Mouse (Mus musculus) limb, embryonic 11.5 days (tissue): ENCODE data around the gene Kif19a. TPM values are rescaled to one million over a fixed set of nuclear protein-coding genes. Genes with fewer than 3 reads are reported as not detected.

Experiments
- ATAC-seq: fragments of 200-750 bp; cut with Nextera tagmentation; 2 replicates; pipeline ENCODE4 v1.8.0; 2017; ENCODE audit warnings: low read depth; ENCODE audit not compliant: insufficient number of reproducible peaks, low FRiP score, low TSS enrichment
- DNase-seq: peaks from one replicate; pipeline ENCODE4 v3.0.0-alpha.2; 2015; ENCODE audit warnings: low spot score
- H3K27ac ChIP-seq: fragments of 300-500 bp; sonication (generic); replicated peaks from 2 replicates; pipeline ENCODE4 v1.5.1; 2014; ENCODE audit warnings: low read depth, mild to moderate bottlenecking, low read length
- H3K27me3 ChIP-seq: fragments of 300-500 bp; sonication (generic); 2 replicates; pipeline ENCODE4 v1.6.1; 2014; ENCODE audit warnings: mild to moderate bottlenecking, low read length, mixed read lengths; ENCODE audit not compliant: control insufficient read depth, insufficient read depth
- H3K36me3 ChIP-seq: fragments of 300-500 bp; sonication (generic); 2 replicates; pipeline ENCODE4 v1.6.1; 2014; ENCODE audit warnings: mild to moderate bottlenecking, low read length, moderate library complexity, mixed read lengths; ENCODE audit not compliant: control insufficient read depth, insufficient read depth
- H3K4me1 ChIP-seq: fragments of 300-500 bp; sonication (generic); 2 replicates; pipeline ENCODE4 v1.6.1; 2014; ENCODE audit warnings: low read length, mixed read lengths; ENCODE audit not compliant: control insufficient read depth, insufficient read depth
- H3K4me2 ChIP-seq: fragments of 300-500 bp; sonication (generic); 2 replicates; pipeline ENCODE4 v1.6.1; 2014; ENCODE audit warnings: low read depth, mild to moderate bottlenecking, moderate library complexity; ENCODE audit not compliant: severe bottlenecking
- H3K4me3 ChIP-seq: fragments of 300-500 bp; sonication (generic); 2 replicates; pipeline ENCODE4 v1.5.1; 2014; ENCODE audit warnings: low read depth, low read length
- H3K9ac ChIP-seq: fragments of 300-500 bp; sonication (generic); 2 replicates; pipeline ENCODE4 v1.6.1; 2014; ENCODE audit warnings: mild to moderate bottlenecking, low read length
- H3K9me3 ChIP-seq: fragments of 300-500 bp; sonication (generic); 2 replicates; pipeline ENCODE4 v1.6.1; 2016; ENCODE audit warnings: low read length; ENCODE audit not compliant: control insufficient read depth
- WGBS: fragments of 180-500 bp; shearing (Covaris S2); extraction: QIAGEN DNeasy Blood & Tissue Kit; methylation state at CpG from one replicate; pipeline ENCODE4 v1.1.7; 2014; 5-methylcytosine and 5-hydroxymethylcytosine counted together
- polyA plus RNA-seq: library from polyadenylated mRNA; unstranded; fragments of >200 nt; fragmentation: Nextera tagmentation; extraction: Ambion mirVana; gene quantifications from 2 replicates; pipeline ENCODE4 v1.2.1, GENCODE M21; 2014

Gene Kif19a
- polyA plus RNA-seq, 1 experiment from 2014 or later: 0.15 TPM

DNA sequence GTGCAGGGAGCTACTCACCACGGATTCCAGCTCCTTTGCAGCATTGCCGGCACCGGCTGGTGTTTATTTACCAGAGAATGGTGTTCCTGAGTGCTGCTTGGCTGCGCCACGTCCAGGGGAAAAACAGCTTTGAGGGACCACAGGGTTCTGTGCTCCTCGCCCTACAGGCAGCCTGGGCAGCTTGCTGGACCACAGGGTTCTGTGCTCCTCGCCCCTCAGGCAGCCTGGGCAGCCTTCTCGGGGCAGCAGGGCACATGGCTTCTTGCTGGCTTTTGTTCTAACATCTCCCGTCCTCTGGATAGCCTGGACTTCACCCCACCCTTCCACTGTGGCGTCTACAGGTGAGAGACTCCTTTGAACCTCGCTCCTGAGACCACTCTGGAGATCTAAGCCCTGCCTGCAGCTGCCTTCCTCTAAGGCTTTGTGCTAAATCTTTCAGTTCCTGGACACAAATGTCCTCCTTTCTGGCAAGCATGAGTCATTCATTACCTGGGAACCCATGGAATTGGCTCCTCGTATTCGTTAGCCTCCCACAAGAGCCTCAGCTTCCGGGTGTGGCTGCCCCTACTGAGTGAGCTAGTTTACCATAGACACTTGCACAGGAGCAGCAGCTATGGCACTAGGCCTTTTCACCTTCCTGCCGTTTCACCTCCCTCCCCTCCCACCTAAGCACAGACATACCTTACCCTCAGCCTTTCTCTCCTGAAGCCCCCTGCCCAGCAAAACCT, 37.5 kb downstream of the Kif19a start:
- H3K27ac ChIP-seq: no peak overlapping the region
- 58% methylated on average over 15 of the region's 15 CpGs for WGBS
- H3K4me1 ChIP-seq: peaks cover 7% of the 10 kb centered on the region; the same call in 1 of the 2 replicates
- no peak for ATAC-seq
- no peaks in the 10 kb centered on the region for H3K27me3 ChIP-seq
- H3K9me3 ChIP-seq: no peaks in the 10 kb centered on the region
- DNase-seq: no peak
- 0 out of 2 replicates have a peak overlapping the region, but pooled peaks have one; percentile 22 for H3K9ac ChIP-seq
- no peak overlapping the region for H3K4me3 ChIP-seq
- no peak overlapping the region for H3K4me2 ChIP-seq
- no peaks in the 10 kb centered on the region for H3K36me3 ChIP-seq

- no peaks in the 10 kb centered on the region for H3K27me3 ChIP-seq
- H3K4me3 ChIP-seq: no peak overlapping the region
- no peak overlapping the region for H3K9ac ChIP-seq
- ATAC-seq (no peak), DNase-seq (no peak)
- no peaks in the 10 kb centered on the region for H3K36me3 ChIP-seq
- WGBS: 64% methylated on average over 8 of the region's 8 CpGs
- no peak overlapping the region for H3K4me2 ChIP-seq
- peaks cover 7% of the 10 kb centered on the region; the same call in 1 of the 2 replicates for H3K4me1 ChIP-seq
- H3K9me3 ChIP-seq: no peaks in the 10 kb centered on the region
- no peak overlapping the region for H3K27ac ChIP-seq
These were observed 38.8 kb downstream of the Kif19a start for GRCm38 (mm10) chr11:114803990-114804389.

GRCm38 (mm10) chr11:114807025-114807424, 41.8 kb downstream of the Kif19a start:
- Histone ChIP-seq H3K27ac (no peak overlapping the region), H3K4me3 (no peak overlapping the region), H3K4me1 (peaks cover 10% of the 10 kb centered on the region), H3K4me2 (no peak overlapping the region), H3K36me3 (no peaks in the 10 kb centered on the region), H3K9ac (no peak overlapping the region), H3K27me3 (no peaks in the 10 kb centered on the region), H3K9me3 (no peaks in the 10 kb centered on the region)
- DNase-seq (no peak), ATAC-seq (no peak)
- 73% methylated on average over 2 of the region's 2 CpGs for WGBS

DNA sequence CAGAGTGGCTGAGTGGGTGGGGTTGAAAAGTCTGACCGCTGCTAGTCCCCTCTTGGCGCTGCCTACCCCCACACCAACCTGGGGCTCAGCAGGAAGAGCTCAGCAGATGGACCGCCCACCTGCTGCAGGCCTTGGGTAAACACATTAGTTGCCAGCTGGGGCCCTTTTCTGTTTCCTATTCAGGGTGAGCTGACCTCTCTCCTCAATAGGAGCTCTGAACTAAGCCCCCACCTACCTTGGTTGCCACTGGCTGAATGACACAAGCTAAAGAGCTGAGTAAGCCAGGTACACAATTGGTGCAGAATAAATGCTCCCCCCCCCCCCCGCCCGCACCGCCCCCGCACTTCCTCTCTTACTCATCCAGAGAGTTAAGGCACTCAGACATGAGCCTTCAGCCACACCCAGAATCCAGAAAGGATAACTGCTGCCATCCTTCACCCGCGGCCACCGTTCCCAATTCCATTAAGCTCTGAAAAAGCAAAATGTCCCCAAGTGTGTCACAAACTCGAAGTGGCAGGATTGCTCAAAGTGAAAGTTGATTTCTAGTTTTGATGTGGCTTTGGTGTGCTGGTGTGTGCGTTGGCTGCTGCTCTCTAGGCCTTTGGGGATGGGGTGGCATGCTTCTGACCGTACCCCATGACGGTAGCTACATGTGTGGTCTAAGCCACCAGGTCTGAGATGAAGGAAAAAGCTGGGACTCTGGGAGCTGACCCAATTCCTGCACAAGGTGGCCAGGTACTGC, 42.7 kb downstream of the Kif19a start:
- Histone ChIP-seq H3K4me2 (no peak overlapping the region), H3K9me3 (no peaks in the 10 kb centered on the region), H3K27me3 (no peaks in the 10 kb centered on the region), H3K4me3 (no peak overlapping the region), H3K36me3 (no peaks in the 10 kb centered on the region), H3K9ac (no peak overlapping the region), H3K4me1 (peaks cover 8% of the 10 kb centered on the region), H3K27ac (no peak overlapping the region)
- ATAC-seq (no peak), DNase-seq (no peak)
- WGBS: 34% methylated on average over 14 of the region's 14 CpGs

DNA sequence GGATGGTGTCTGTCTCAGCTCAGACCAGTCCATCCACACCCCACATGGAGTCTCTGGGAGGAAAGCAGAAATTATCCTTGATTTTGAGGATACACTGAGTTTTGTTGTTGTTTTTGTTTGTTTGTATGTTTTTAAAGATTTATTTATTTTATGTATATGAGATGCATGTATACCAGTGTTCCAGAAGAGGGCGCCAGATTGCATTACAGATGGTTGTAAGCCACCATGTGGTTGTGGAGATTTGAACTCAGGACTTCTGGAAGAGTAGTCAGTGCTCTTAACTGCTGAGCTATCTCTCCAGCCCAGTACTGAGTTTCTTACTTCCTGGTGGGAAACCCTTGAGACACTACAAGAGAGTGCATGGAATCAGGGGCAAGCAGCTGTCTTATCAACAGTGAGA, 44.2 kb downstream of the Kif19a start:
- 78% methylated on average over 1 of the region's 1 CpGs for WGBS
- DNase-seq (no peak), ATAC-seq (no peak)

DNA sequence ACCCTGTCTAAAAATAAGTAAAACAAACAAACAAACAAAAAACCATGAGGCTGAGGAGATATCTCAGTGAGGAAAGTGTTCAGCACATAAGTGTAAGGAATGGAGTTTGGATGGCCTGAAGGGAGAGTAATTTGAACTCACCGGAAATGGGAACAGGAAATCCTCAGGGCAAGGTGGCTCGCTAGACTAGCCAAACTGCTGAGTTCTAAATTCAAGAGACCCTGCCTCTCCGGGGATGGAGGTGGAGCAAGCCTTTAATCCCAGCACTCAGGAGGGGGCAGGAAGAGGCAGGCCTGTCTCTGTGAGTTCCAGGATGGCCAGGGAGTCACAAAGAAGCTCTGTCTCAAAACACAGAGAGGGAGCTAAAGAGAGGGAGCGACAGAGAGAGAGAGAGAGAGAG, 45.2 kb downstream of the Kif19a start:
- Histone ChIP-seq H3K36me3 (no peaks in the 10 kb centered on the region), H3K4me1 (peaks cover 10% of the 10 kb centered on the region; the same call in 1 of the 2 replicates), H3K9me3 (no peaks in the 10 kb centered on the region), H3K27me3 (no peaks in the 10 kb centered on the region), H3K27ac (peak overlapping the region; percentile 45), H3K4me2 (no peak overlapping the region), H3K4me3 (no peak overlapping the region), H3K9ac (no peak overlapping the region)
- ATAC-seq (no peak), DNase-seq (no peak)
- WGBS: 18% methylated on average over 4 of the region's 4 CpGs

More for the DNA sequence above, 44.2 kb downstream of the Kif19a start:
- peaks cover 4% of the 10 kb centered on the region; the same call in 1 of the 2 replicates for H3K4me1 ChIP-seq
- no peaks in the 10 kb centered on the region for H3K36me3 ChIP-seq
- no peak overlapping the region for H3K4me2 ChIP-seq
- no peaks in the 10 kb centered on the region for H3K27me3 ChIP-seq
- H3K9ac ChIP-seq: no peak overlapping the region
- no peaks in the 10 kb centered on the region for H3K9me3 ChIP-seq
- H3K27ac ChIP-seq: no peak overlapping the region
- H3K4me3 ChIP-seq: no peak overlapping the region

GRCm38 (mm10) chr11:114812731-114813240, 47.6 kb downstream of the Kif19a start:
- 15% methylated on average over 6 of the region's 6 CpGs for WGBS
- no peaks in the 10 kb centered on the region for H3K9me3 ChIP-seq
- no peaks in the 10 kb centered on the region for H3K36me3 ChIP-seq
- peak; percentile 27 for ATAC-seq
- no peak overlapping the region for H3K4me2 ChIP-seq
- H3K27me3 ChIP-seq: no peaks in the 10 kb centered on the region
- peaks cover 11% of the 10 kb centered on the region; the same call in 1 of the 2 replicates for H3K4me1 ChIP-seq
- DNase-seq: peak; percentile 98
- H3K4me3 ChIP-seq: no peak overlapping the region
- no peak overlapping the region for H3K27ac ChIP-seq
- no peak overlapping the region for H3K9ac ChIP-seq

DNA sequence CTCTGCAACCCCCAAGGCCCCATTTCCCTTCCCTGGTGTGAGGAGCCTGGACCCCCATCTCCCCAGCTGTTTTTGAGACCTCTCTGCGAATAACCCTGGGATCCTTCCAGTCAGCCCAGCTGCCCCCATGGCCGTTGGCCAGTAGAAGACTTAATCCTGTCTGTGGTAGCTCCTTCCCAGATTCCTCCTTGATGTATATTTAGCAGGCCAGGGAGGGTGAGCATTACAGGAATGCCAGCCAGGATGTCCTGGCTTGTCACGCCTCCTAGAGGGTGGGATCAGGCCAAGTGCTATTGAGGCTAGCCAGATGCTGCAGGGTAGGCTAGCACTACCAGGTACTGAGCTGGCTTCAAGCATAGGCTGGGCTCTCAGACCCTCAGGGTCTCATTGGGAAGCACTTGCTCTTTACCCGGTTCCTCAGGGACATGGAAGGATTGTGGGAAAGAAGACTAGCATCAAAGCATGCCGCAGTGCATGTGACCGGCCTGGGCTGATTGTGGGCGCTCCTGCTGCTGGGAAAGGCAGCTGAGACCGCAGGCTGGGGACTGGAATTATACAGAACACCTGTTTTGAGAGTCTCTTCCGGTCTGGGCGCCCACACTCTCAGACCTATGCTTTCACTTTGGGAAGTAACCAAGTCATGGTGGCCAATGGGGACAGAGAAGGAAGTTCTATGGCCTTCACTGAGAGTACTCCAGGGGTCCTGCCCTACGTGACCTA, 49.8 kb downstream of the Kif19a start:
- Histone ChIP-seq H3K27ac (no peak overlapping the region), H3K36me3 (no peaks in the 10 kb centered on the region), H3K4me1 (peaks cover 18% of the 10 kb centered on the region), H3K27me3 (no peaks in the 10 kb centered on the region), H3K9ac (no peak overlapping the region), H3K4me3 (no peak overlapping the region), H3K4me2 (no peak overlapping the region), H3K9me3 (no peaks in the 10 kb centered on the region)
- WGBS: 74% methylated on average over 11 of the region's 11 CpGs
- ATAC-seq (no peak), DNase-seq (no peak)
